Mouse (Mus musculus) heart, embryonic 12.5 days (tissue): Measurements from ENCODE around the gene Prss38. TPM values are rescaled to one million over a fixed set of nuclear protein-coding genes. Genes with fewer than 3 reads are reported as not detected.

Source experiments
- ATAC-seq: fragments of 200-750 bp; cut with Nextera tagmentation; 2 replicates; pipeline ENCODE4 v1.8.0; 2017; ENCODE audit warnings: moderate TSS enrichment, moderate library complexity; ENCODE audit not compliant: insufficient number of reproducible peaks, low FRiP score
- H3K27ac ChIP-seq: fragments of 300-500 bp; sonication (generic); 2 replicates; pipeline ENCODE4 v1.5.1; 2016; ENCODE audit warnings: mild to moderate bottlenecking, moderate library complexity; ENCODE audit not compliant: poor library complexity, severe bottlenecking
- H3K27me3 ChIP-seq: fragments of 300-500 bp; sonication (generic); replicated peaks from 2 replicates; pipeline ENCODE4 v1.6.1; 2016; ENCODE audit warnings: mild to moderate bottlenecking, moderate library complexity
- H3K36me3 ChIP-seq: fragments of 300-500 bp; sonication (generic); 2 replicates; pipeline ENCODE4 v1.6.1; 2016; ENCODE audit warnings: mild to moderate bottlenecking, moderate library complexity
- H3K4me1 ChIP-seq: fragments of 300-500 bp; sonication (generic); replicated peaks from 2 replicates; pipeline ENCODE4 v1.6.1; 2016; ENCODE audit warnings: mild to moderate bottlenecking
- H3K4me2 ChIP-seq: fragments of 300-500 bp; sonication (generic); 2 replicates; pipeline ENCODE4 v1.6.1; 2016; ENCODE audit warnings: mild to moderate bottlenecking, moderate library complexity
- H3K4me3 ChIP-seq: fragments of 300-500 bp; sonication (generic); 2 replicates; pipeline ENCODE4 v1.5.1; 2016; ENCODE audit warnings: mild to moderate bottlenecking
- H3K9ac ChIP-seq: fragments of 300-500 bp; sonication (generic); 2 replicates; pipeline ENCODE4 v1.6.1; 2016; ENCODE audit warnings: mild to moderate bottlenecking, moderate library complexity
- H3K9me3 ChIP-seq: fragments of 300-500 bp; sonication (generic); replicated peaks from 2 replicates; pipeline ENCODE4 v1.6.1; 2016; ENCODE audit warnings: mild to moderate bottlenecking, moderate library complexity
- WGBS: fragments of 180-500 bp; shearing (Covaris S2); methylation state at CpG from one replicate; pipeline ENCODE4 v1.1.7; 2016; 5-methylcytosine and 5-hydroxymethylcytosine counted together
- polyA plus RNA-seq: library from polyadenylated mRNA; unstranded; fragments of >200 nt; fragmentation: Nextera tagmentation; extraction: Ambion mirVana; gene quantifications from 2 replicates; pipeline ENCODE4 v1.2.1, GENCODE M21; 2016

Prss38 gene
- polyA plus RNA-seq, 1 experiment from 2014 or later: not detected

DNA sequence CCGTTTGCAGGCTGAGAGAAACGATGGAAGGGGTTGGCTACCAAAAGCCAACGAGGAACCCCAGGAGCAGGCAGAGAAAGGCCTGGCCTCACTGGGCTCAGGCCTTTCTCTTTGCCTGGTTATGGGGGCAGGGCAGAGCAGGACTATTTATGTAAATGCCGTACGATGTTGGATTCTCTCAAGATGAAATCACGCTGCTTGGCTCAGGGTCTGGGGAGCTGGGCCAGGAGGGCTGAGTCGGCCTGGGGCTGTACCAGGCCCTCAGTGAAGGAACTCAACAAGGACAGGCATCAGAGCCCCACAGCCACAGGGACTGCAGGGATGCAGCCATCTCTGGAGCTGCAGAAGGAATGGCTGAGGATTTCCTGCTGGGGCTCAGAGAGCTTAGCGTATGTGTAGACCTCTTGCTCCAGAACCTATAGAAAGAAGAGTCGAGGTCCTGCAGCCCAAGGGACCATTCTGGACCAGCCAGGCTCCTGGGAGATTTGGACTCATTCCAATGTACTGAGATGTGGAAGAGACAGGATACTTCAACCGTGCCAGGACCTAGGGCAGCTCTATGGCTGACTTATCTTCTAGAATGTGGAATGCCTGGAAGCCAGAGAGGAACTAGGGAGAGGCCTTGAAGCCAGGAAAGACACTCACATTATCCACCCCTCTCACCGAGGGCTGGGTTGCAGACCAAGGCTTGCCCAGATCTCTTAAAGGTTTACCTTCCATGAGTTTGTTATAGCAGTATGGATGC is 29.1 kb downstream of the Prss38 start:
- Histone ChIP-seq H3K36me3 (no peaks in the 10 kb centered on the region), H3K9me3 (no peaks in the 10 kb centered on the region), H3K4me3 (no peak overlapping the region), H3K4me1 (peaks cover 19% of the 10 kb centered on the region), H3K27ac (peak overlapping the region; percentile 22; the same call in 1 of the 2 replicates), H3K9ac (no peak overlapping the region), H3K4me2 (no peak overlapping the region), H3K27me3 (0 out of 2 replicates have a peak, but pooled peaks cover 4% of the 10 kb centered on the region)
- ATAC-seq: peak; percentile 30; the same call in 1 of the 2 replicates
- whole genome bisulfite sequencing: 51% methylated on average over 11 of the region's 11 CpGs

- no peak for ATAC-seq
- no peak overlapping the region for H3K4me2 ChIP-seq
- no peak overlapping the region for H3K27ac ChIP-seq
- no peaks in the 10 kb centered on the region for H3K36me3 ChIP-seq
- H3K9ac ChIP-seq: no peak overlapping the region
- peaks cover 16% of the 10 kb centered on the region for H3K4me1 ChIP-seq
- 76% methylated on average over 5 of the region's 5 CpGs for WGBS
- no peak overlapping the region for H3K4me3 ChIP-seq
- H3K27me3 ChIP-seq: 0 out of 2 replicates have a peak, but pooled peaks cover 4% of the 10 kb centered on the region
- H3K9me3 ChIP-seq: no peaks in the 10 kb centered on the region
Observed at GRCm38 (mm10) chr11:59342956-59343355, 32.5 kb downstream of the Prss38 start.

DNA sequence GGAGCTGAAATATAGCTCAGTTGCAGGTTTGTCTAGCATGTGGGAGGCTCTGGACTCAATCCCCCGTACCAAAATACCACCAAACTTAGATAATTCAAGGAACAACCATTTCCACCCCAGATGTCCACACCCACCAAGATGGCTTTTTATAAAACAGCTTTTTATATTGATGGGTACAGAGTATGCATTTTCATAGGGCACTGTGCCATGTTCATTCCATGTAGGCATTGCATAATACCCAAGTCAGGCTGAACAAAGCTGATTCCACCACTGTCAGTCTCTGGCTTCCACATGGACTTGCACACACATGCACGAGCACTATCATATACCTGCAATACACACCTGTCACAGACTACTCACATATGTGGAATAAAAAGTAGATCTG is 36.7 kb downstream of the Prss38 start:
- H3K9ac ChIP-seq: no peak overlapping the region
- no peaks in the 10 kb centered on the region for H3K9me3 ChIP-seq
- no peak overlapping the region for H3K4me2 ChIP-seq
- no peak overlapping the region for H3K27ac ChIP-seq
- H3K4me1 ChIP-seq: peaks cover 25% of the 10 kb centered on the region
- 88% methylated on average over 2 of the region's 2 CpGs for WGBS
- peaks cover 8% of the 10 kb centered on the region; the same call in 1 of the 2 replicates for H3K27me3 ChIP-seq
- no peak overlapping the region for H3K4me3 ChIP-seq
- H3K36me3 ChIP-seq: no peaks in the 10 kb centered on the region
- ATAC-seq: no peak

DNA sequence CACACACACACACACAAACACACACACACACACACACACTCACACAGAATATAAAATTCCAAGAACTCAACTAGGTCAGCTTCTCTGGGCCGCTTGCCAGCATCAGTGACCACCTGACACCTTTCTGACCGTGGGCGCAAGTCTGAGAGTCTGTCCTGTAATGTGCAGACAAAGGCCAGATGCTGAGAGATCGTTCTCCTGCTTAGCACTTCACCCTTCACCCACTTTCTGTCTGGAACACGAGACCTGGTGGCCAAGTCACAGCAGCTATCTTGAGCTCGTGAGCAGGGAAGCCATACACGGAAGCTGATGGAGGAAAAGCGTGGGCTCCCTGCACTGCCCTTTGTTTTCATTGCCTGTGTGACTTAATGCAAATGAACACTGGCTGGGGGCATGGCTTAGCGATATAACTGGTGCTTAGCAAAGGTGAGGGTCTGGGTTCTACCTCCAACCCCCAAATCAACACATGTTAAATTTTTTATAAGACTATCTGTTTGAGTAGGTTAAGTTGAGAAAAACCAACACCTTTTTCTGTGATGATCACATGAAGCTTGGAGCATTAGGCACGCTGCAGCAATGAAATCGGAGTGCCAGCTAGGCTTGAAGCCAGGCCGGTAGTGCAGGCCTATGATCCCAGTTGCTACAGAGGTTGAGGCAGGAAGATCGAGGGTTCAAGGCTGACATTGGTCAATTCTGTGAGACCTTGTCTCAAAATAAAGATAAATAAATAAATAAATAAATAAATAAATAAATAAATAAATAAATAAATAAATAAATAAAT is 37.3 kb downstream of the Prss38 start:
- Histone ChIP-seq H3K4me1 (peaks cover 28% of the 10 kb centered on the region), H3K9ac (0 out of 2 replicates have a peak overlapping the region, but pooled peaks have one; percentile 10), H3K27ac (peak overlapping the region; percentile 45; the same call in 1 of the 2 replicates), H3K27me3 (peaks cover 8% of the 10 kb centered on the region; the same call in 1 of the 2 replicates), H3K4me2 (peak overlapping the region; percentile 25), H3K9me3 (no peaks in the 10 kb centered on the region), H3K36me3 (no peaks in the 10 kb centered on the region), H3K4me3 (no peak overlapping the region)
- WGBS: 47% methylated on average over 13 of the region's 13 CpGs
- ATAC-seq: no peak

DNA sequence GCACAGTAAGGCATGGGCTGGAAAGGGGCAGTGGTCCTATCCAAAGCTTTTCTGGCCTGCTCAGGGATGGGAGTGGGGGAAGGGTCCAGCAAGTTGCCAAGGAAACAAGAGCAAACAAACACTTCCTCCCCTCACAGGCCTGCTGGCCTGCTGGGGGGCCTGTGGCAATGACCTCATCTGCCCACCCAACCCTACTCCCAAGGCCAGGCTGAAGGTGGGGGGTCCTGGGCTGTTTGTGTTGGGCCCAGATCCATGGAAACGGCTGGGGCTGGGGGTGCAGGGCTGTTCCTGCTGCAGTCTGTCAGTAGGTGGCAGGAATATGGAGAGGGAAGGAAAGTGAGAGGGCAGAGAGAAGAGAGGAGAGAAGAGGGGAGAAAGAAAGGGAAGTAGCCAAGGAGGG is 39.1 kb downstream of the Prss38 start:
- WGBS: 8% methylated on average over 1 of the region's 1 CpGs
- no peak overlapping the region for H3K4me3 ChIP-seq
- ATAC-seq: no peak
- no peak overlapping the region for H3K4me2 ChIP-seq
- no peak overlapping the region for H3K9ac ChIP-seq
- H3K9me3 ChIP-seq: no peaks in the 10 kb centered on the region
- H3K4me1 ChIP-seq: peaks cover 28% of the 10 kb centered on the region
- no peaks in the 10 kb centered on the region for H3K36me3 ChIP-seq
- H3K27ac ChIP-seq: no peak overlapping the region
- peaks cover 12% of the 10 kb centered on the region; the same call in 1 of the 2 replicates for H3K27me3 ChIP-seq

- Histone ChIP-seq H3K27me3 (peaks cover 12% of the 10 kb centered on the region; the same call in 1 of the 2 replicates), H3K27ac (no peak overlapping the region), H3K4me2 (no peak overlapping the region), H3K9ac (no peak overlapping the region), H3K36me3 (no peaks in the 10 kb centered on the region), H3K4me1 (peaks cover 28% of the 10 kb centered on the region), H3K9me3 (no peaks in the 10 kb centered on the region), H3K4me3 (no peak overlapping the region)
- 47% methylated on average over 2 of the region's 2 CpGs for WGBS
- peak; percentile 5; the same call in 1 of the 2 replicates for ATAC-seq
Observed at GRCm38 (mm10) chr11:59335942-59336341, 39.5 kb downstream of the Prss38 start.

GRCm38 (mm10) chr11:59335150-59335549 is 40.3 kb downstream of the Prss38 start:
- no peak for ATAC-seq
- WGBS: 64% methylated on average over 4 of the region's 4 CpGs
- no peaks in the 10 kb centered on the region for H3K36me3 ChIP-seq

DNA sequence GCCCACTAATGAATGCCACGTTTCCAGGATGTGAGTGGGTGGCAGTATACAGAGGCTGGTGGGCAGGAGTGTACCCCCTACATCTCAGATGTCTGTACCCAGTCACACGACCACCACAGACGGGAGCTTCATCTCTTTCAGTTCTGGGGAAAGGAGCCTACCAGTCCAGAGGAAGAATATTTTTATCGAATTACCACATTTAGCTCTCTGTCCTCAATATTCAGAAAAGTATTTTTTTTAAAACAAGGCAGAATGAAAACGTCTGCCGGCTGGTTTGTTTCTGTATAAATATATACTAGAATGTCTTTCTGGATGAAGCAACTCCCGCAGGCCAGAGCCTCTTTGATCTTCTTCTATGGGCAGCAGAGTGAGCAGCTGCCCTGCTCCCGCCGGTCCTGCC is 42.5 kb downstream of the Prss38 start:
- no peaks in the 10 kb centered on the region for H3K36me3 ChIP-seq
- no peak for ATAC-seq
- no peak overlapping the region for H3K9ac ChIP-seq
- no peak overlapping the region for H3K4me2 ChIP-seq
- peaks cover 23% of the 10 kb centered on the region; the same call in 1 of the 2 replicates for H3K27me3 ChIP-seq
- no peak overlapping the region for H3K27ac ChIP-seq
- 63% methylated on average over 9 of the region's 9 CpGs for WGBS
- no peak overlapping the region for H3K4me3 ChIP-seq
- H3K4me1 ChIP-seq: peaks cover 30% of the 10 kb centered on the region
- no peaks in the 10 kb centered on the region for H3K9me3 ChIP-seq

More at GRCm38 (mm10) chr11:59335150-59335549, 40.3 kb downstream of the Prss38 start:
- H3K9ac ChIP-seq: no peak overlapping the region
- no peak overlapping the region for H3K4me3 ChIP-seq
- H3K4me2 ChIP-seq: no peak overlapping the region
- no peak overlapping the region for H3K27ac ChIP-seq
- H3K27me3 ChIP-seq: peaks cover 12% of the 10 kb centered on the region; the same call in 1 of the 2 replicates
- H3K4me1 ChIP-seq: peaks cover 28% of the 10 kb centered on the region
- no peaks in the 10 kb centered on the region for H3K9me3 ChIP-seq

DNA sequence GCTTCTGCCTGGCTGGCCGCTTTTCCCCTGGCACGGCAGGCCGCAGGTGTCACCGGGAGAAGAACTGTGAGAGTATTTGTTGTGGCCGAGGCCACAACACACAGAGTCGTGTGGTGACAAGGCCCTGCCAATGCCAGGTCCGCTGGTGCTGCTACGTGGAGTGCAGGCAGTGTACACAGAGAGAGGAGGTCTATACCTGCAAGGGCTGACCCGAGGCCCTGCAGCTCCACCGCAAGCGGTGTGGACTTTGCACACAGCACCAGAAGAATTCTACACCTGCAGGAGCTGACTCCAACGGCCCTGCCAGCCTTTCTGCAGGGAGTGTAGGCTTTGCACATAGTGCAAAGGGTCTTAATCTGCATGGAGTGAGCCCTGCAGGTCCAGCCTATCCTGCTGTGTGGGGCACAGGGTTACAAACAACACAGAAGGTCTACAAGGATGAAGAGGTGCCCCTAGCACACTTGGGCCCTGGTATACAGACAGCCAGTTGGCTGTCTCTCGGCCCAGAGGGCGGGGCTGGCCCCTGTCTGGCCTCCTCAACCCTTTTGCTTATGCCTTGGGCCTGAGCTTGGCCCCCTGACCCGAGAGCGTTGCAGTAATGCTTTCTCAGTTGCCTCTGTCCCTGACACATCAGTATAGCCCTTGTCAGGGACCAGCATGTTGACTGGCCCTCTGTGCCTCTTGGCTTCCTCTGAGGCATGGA is 44.1 kb downstream of the Prss38 start:
- peaks cover 23% of the 10 kb centered on the region; the same call in 1 of the 2 replicates for H3K27me3 ChIP-seq
- H3K36me3 ChIP-seq: no peaks in the 10 kb centered on the region
- no peak overlapping the region for H3K4me2 ChIP-seq
- H3K27ac ChIP-seq: no peak overlapping the region
- no peak overlapping the region for H3K9ac ChIP-seq
- no peak for ATAC-seq
- H3K9me3 ChIP-seq: no peaks in the 10 kb centered on the region
- H3K4me1 ChIP-seq: peaks cover 15% of the 10 kb centered on the region
- WGBS: 75% methylated on average over 16 of the region's 16 CpGs
- H3K4me3 ChIP-seq: no peak overlapping the region

- WGBS: 27% methylated on average over 5 of the region's 5 CpGs
- Histone ChIP-seq H3K27ac (no peak overlapping the region), H3K4me3 (no peak overlapping the region), H3K4me1 (0 out of 2 replicates have a peak, but pooled peaks cover 11% of the 10 kb centered on the region), H3K36me3 (no peaks in the 10 kb centered on the region), H3K27me3 (peaks cover 23% of the 10 kb centered on the region; the same call in 1 of the 2 replicates), H3K9ac (no peak overlapping the region), H3K4me2 (no peak overlapping the region), H3K9me3 (no peaks in the 10 kb centered on the region)
- no peak for ATAC-seq
Observed at GRCm38 (mm10) chr11:59330560-59330959, 44.9 kb downstream of the Prss38 start.
